Mouse (Mus musculus): ENCODE measurements around the gene Ceacam15.

Gene Ceacam15

DNA sequence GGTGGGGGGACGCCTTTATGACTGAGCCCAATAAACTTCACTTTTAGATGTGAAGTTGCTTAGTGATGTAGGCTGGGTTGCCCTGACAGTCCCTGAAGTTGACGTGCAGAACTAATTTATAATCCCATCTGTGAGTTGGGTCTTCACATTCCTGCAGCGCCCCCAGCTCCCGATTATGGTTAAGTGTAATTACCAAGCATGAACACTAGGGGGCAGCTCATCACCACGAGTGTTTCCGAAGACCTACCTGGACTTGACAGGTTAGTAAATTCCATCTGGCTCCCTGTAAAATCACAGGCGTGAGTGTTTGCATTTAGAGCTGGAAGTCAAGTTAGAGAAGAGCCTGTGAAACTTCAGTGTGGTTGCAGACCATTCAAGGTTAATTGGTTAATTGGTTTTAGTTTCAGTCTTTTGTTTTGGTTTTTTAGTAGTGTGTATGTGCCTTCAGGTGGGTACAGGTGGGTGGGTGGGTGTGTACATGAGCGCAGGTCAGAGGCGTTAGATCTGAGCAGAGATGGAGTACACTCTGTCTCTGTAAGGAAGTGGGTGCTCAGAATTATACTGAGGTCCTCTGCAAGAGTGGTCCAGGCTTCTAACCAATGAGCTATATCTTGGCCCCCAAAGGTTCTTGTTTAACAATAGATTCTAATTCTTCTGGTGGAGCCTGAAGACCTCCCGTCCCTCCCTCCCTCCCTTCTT is 45.8 kb downstream of the Ceacam15 start:
- no peak for DNase-seq (ENCODE audit: low spot score)

- DNase-seq (ENCODE audit: low spot score), result no peak
Observed at GRCm38 (mm10) chr7:16628096-16628771, 47.3 kb downstream of the Ceacam15 start.

GRCm38 (mm10) chr7:16623687-16624086 is 51.8 kb downstream of the Ceacam15 start:
- no peak for DNase-seq (ENCODE audit: low spot score)

DNA sequence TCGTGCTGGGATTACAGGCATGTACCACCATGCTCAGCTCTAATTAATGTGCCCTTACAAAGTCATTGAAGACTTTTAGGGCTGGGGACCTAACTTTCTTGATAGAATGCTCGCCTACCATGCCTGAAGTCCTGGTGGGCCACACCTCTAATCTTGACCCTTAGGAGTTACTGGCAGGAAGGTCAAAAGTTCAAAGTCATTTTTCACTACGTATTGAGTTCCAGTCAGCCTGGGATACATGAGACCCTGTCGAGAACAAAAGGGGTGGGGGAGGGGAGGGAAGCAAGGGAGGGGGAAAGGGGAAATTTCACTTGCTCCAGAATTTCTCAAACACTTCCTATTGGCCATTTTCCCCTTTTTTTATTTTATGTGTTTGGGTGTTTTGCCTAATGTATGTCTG is 52.4 kb downstream of the Ceacam15 start:
- no peak for DNase-seq (ENCODE audit: low spot score)

All from left cerebral cortex, adult 11 months (tissue).